In the genomic region with DNA sequence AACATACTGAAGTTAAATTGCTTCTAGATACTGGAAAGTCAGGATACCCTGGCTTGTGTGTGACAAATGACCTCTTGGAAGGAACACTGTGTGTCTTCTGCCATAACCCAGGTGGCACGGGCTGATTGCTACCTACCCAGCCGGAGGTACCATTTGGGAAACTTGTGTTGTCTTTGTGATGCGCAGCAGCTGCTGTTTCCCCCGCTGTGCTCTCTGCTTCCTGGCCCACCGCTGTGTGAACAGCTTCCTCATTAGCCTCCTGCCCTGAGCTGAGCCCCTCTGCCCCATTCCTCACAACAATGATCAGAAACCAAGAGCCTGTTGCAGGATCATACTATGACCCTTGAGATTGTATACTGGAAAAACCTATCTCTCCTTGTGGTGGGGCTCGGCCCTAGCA, we compare ENCODE assay signal across 19 mouse cellular contexts. TPM values are rescaled to one million over a fixed set of nuclear protein-coding genes. Genes with fewer than 3 reads are reported as not detected.
"Had no signal": no experiment of that assay in that cellular context is flagged by ENCODE, and none has a peak within 500 bp of the region (broad histone marks: within the 10 kb centered on the region; RNA-seq: fewer than 3 reads in every experiment).

No protein-coding gene starts in this region.

- H3K9me3 ChIP-seq: lung, embryonic 15.5 days; megakaryocyte, embryonic 14.5 days; midbrain, embryonic 13.5 days; neural tube, embryonic 13.5 days; neural tube, embryonic 15.5 days had no signal

- H3K27me3 ChIP-seq: lung, embryonic 15.5 days; midbrain, embryonic 13.5 days; neural tube, embryonic 13.5 days; neural tube, embryonic 15.5 days had no signal

- H3K36me3 ChIP-seq: lung, embryonic 15.5 days; midbrain, embryonic 13.5 days; neural tube, embryonic 13.5 days; neural tube, embryonic 15.5 days had no signal

- H3K4me1 ChIP-seq: midbrain, embryonic 13.5 days; neural tube, embryonic 13.5 days; neural tube, embryonic 15.5 days had no signal

- H3K4me3 ChIP-seq: lung, embryonic 15.5 days; megakaryocyte, embryonic 14.5 days; midbrain, embryonic 13.5 days; myocyte; neural tube, embryonic 13.5 days; neural tube, embryonic 15.5 days had no signal

- DNase-seq: liver, postnatal 0 days; lung, adult 2 months; lung, postnatal 14 days; lung, postnatal 36 days; retina, postnatal 1 day; right cerebral cortex, adult 18-20 months; right cerebral cortex, postnatal 25 days; right cerebral cortex, postnatal 4 days; spleen, adult 18-20 months; thymus, adult 18-20 months; thymus, postnatal 14 days; thymus, postnatal 36 days had no signal

RNA-seq across cellular contexts. Expression of a gene that starts 51.9 kb away (rescaled TPM):
- total RNA-seq: megakaryocyte progenitor cell, adult 5-6 weeks had no signal
